8 mouse cellular contexts compared by ENCODE assay signal in the genomic region with DNA sequence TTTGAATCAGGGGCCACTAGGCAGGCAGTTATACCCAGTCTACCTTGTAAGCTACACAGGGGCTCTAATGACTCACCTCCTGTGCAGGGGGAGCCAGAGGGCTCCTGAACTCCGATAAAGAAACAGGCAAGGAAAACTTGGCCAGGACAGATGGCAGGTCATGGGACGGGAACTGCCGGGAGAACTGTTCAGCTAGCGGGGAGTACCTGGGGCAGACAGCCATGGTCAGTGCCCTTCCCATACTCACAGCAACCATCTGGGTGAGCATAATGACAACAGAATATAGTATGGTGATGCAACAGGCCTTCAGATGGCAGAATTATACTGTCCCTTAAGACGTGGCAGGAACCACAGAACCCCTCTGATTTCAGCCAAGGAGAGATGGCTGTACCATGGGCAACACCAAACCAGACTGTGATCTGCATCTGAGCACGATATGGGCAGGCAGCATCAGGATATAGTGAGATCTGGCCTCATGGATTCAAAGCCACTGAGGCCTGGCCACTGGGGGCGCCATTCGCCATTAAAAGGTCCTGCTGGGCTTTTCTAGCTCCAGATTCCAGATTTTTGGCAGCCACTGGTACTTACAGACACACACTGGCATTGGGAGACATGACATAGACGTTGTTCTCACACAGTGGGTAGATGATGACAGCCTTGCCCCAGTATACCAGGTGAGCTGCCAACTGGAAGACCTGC. TPM values are rescaled to one million over a fixed set of nuclear protein-coding genes. Genes with fewer than 3 reads are reported as not detected.
DNase-seq lines count a peak whose midpoint lies in the region; ATAC-seq and TF ChIP-seq lines count a peak whose summit lies in the region.

No protein-coding gene starts in this region.

- no peak for TF ChIP-seq POLR2A in kidney, adult 2 months (IDR thresholded peaks at IDR 0.05; ENCODE audit: low read depth, low read length)

- no peaks in the 10 kb centered on the region; the same call in 1 of the 2 replicates for H3K36me3 ChIP-seq in kidney, adult 2 months (ENCODE audit: control insufficient read depth, insufficient read depth, low read length)
- H3K36me3 ChIP-seq in kidney, embryonic 14.5 days (ENCODE audit: control insufficient read depth, insufficient read depth, low read length): peaks cover 57% of the 10 kb centered on the region
- peaks cover 99% of the 10 kb centered on the region for H3K36me3 ChIP-seq in G1E (replicated peaks)
- H3K36me3 ChIP-seq in liver, embryonic 12.5 days: peaks cover 99% of the 10 kb centered on the region
- H3K36me3 ChIP-seq in neural tube, embryonic 13.5 days: peaks cover 58% of the 10 kb centered on the region

- H3K27me3 ChIP-seq in kidney, adult 2 months (replicated peaks; ENCODE audit: control insufficient read depth, insufficient read depth, low read length): no peaks in the 10 kb centered on the region
- no peaks in the 10 kb centered on the region for H3K27me3 ChIP-seq in kidney, embryonic 14.5 days (ENCODE audit: control insufficient read depth, insufficient read depth, low read length)
- no peaks in the 10 kb centered on the region for H3K27me3 ChIP-seq in G1E (ENCODE audit: insufficient read depth, low read length)
- H3K27me3 ChIP-seq in liver, embryonic 12.5 days (replicated peaks): no peaks in the 10 kb centered on the region
- no peaks in the 10 kb centered on the region for H3K27me3 ChIP-seq in neural tube, embryonic 13.5 days

- no peak overlapping the region for H3K27ac ChIP-seq in kidney, adult 2 months (ENCODE audit: insufficient read depth, low read depth, low read length)
- no peak overlapping the region for H3K27ac ChIP-seq in kidney, embryonic 14.5 days (ENCODE audit: low read depth, low read length)
- H3K27ac ChIP-seq in liver, embryonic 12.5 days: peak overlapping the region; percentile 99
- peak overlapping the region; percentile 68 for H3K27ac ChIP-seq in neural tube, embryonic 13.5 days (replicated peaks)

- peaks cover 22% of the 10 kb centered on the region for H3K4me1 ChIP-seq in kidney, adult 2 months (ENCODE audit: control insufficient read depth, insufficient read depth, low read length)
- H3K4me1 ChIP-seq in kidney, embryonic 14.5 days (ENCODE audit: control insufficient read depth, insufficient read depth, low read length): no peaks in the 10 kb centered on the region
- peaks cover 20% of the 10 kb centered on the region; the same call in 1 of the 2 replicates for H3K4me1 ChIP-seq in G1E (ENCODE audit: insufficient read depth, low read depth, low read length)
- H3K4me1 ChIP-seq in liver, embryonic 12.5 days: peaks cover 45% of the 10 kb centered on the region
- H3K4me1 ChIP-seq in neural tube, embryonic 13.5 days (replicated peaks): peaks cover 35% of the 10 kb centered on the region

- no peak overlapping the region for H3K9ac ChIP-seq in kidney, embryonic 14.5 days (ENCODE audit: low read depth, low read length)
- no peak overlapping the region; the same call in 1 of the 2 replicates for H3K9ac ChIP-seq in liver, embryonic 12.5 days
- H3K9ac ChIP-seq in neural tube, embryonic 13.5 days: 0 out of 2 replicates have a peak overlapping the region, but pooled peaks have one; percentile 34

- H3K4me3 ChIP-seq in kidney, adult 2 months (ENCODE audit: insufficient read depth, low read depth, low read length): no peak overlapping the region
- H3K4me3 ChIP-seq in kidney, embryonic 14.5 days (ENCODE audit: low read length): no peak overlapping the region
- H3K4me3 ChIP-seq in G1E (ENCODE audit: low read depth, low read length): no peak overlapping the region
- no peak overlapping the region for H3K4me3 ChIP-seq in liver, embryonic 12.5 days
- H3K4me3 ChIP-seq in neural tube, embryonic 13.5 days: no peak overlapping the region

- ATAC-seq in kidney, embryonic 14.5 days (ENCODE audit: low FRiP score, low TSS enrichment): no peak
- no peak; the same call in 1 of the 2 replicates for ATAC-seq in G1E (ENCODE audit: extremely low read depth, insufficient number of reproducible peaks, low FRiP score, poor library complexity, severe bottlenecking)
- no peak for ATAC-seq in liver, embryonic 12.5 days
- no peak for ATAC-seq in neural tube, embryonic 13.5 days (ENCODE audit: low read depth)
- ATAC-seq in megakaryocyte, adult 5-6 weeks (ENCODE audit: poor library complexity, severe bottlenecking): no peak

- 48% methylated on average over 9 of the region's 9 CpGs for WGBS in kidney, adult 2 months
- 65% methylated on average over 9 of the region's 9 CpGs for WGBS in kidney, embryonic 14.5 days
- WGBS in liver, embryonic 12.5 days (ENCODE audit: insufficient replicate concordance): 61% methylated on average over 9 of the region's 9 CpGs
- WGBS in neural tube, embryonic 13.5 days: 57% methylated on average over 9 of the region's 9 CpGs

- peak; percentile 58 for TF ChIP-seq CTCF in kidney, adult 2 months (conservative IDR thresholded peaks at IDR 0.05; ENCODE audit: insufficient read depth, insufficient read length, low read depth, low read length)
- peak; percentile 46 for TF ChIP-seq CTCF in G1E (IDR thresholded peaks at IDR 0.05; ENCODE audit: low read depth, low read length)

- H3K4me2 ChIP-seq in kidney, embryonic 14.5 days (replicated peaks; ENCODE audit: low read depth, low read length): no peak overlapping the region
- H3K4me2 ChIP-seq in liver, embryonic 12.5 days: 0 out of 2 replicates have a peak overlapping the region, but pooled peaks have one; percentile 14
- H3K4me2 ChIP-seq in neural tube, embryonic 13.5 days: no peak overlapping the region

- H3K9me3 ChIP-seq in kidney, embryonic 14.5 days (ENCODE audit: control insufficient read depth, low read length): no peaks in the 10 kb centered on the region
- no peaks in the 10 kb centered on the region for H3K9me3 ChIP-seq in G1E (replicated peaks)
- no peaks in the 10 kb centered on the region for H3K9me3 ChIP-seq in liver, embryonic 12.5 days (replicated peaks)
- H3K9me3 ChIP-seq in neural tube, embryonic 13.5 days: no peaks in the 10 kb centered on the region

- DNase-seq in kidney, adult 2 months: peak; percentile 64
- no peak for DNase-seq in G1E (ENCODE audit: low spot score)
- DNase-seq in cerebellum, adult 8-10 months: peak; percentile 71
- peak; percentile 82 for DNase-seq in gastrocnemius, postnatal 10 days

RNA-seq across cellular contexts. Expression of a gene that starts 10.6 kb away (rescaled TPM):
- polyA plus RNA-seq in kidney, adult 2 months (2012; rRNA removed): 12.5 and 13.4 TPM in 2 replicates
- 35.6 and 39.8 TPM in 2 replicates for polyA plus RNA-seq in kidney, embryonic 14.5 days (2014; fragmentation: Nextera tagmentation; extraction: Ambion mirVana)
- total RNA-seq in G1E (2014; fragmentation: Nextera tagmentation) (13.7 and 22.0 TPM in 2 replicates), G1E (2017) (12.7 and 17.0 TPM in 2 replicates)
- polyA plus RNA-seq in G1E (2012): 13.4 and 14.2 TPM in 2 replicates
- total RNA-seq in gastrocnemius, postnatal 10 days (2021): 10 to 100 TPM; 11.2 to 14.3 TPM
- polyA plus RNA-seq in liver, embryonic 12.5 days (2016; fragmentation: Nextera tagmentation; extraction: Ambion mirVana): 25.7 and 27.2 TPM in 2 replicates
- polyA plus RNA-seq in neural tube, embryonic 13.5 days (2015; fragmentation: Nextera tagmentation; extraction: Ambion mirVana): 35.8 and 36.6 TPM in 2 replicates
- total RNA-seq in megakaryocyte, adult 5-6 weeks (2015): 9.8 and 12.1 TPM in 2 replicates
- total RNA-seq in megakaryocyte, adult 5-6 weeks (2017): 6.8 and 9.9 TPM in 2 replicates

RNA-seq across cellular contexts. Expression of a gene that starts 14.8 kb away (rescaled TPM):
- 81.7 and 110 TPM in 2 replicates for polyA plus RNA-seq in kidney, adult 2 months (2012; rRNA removed)
- polyA plus RNA-seq in kidney, embryonic 14.5 days (2014; fragmentation: Nextera tagmentation; extraction: Ambion mirVana): 28.0 and 39.5 TPM in 2 replicates
- total RNA-seq in G1E (2014; fragmentation: Nextera tagmentation): 0.19 and 0.30 TPM in 2 replicates
- 0.46 and 2.5 TPM in 2 replicates for total RNA-seq in G1E (2017)
- polyA plus RNA-seq in G1E (2012): 0.91 and 2.1 TPM in 2 replicates
- 10 to 100 TPM; 26.3 to 35.3 TPM for total RNA-seq in gastrocnemius, postnatal 10 days (2021)
- polyA plus RNA-seq in liver, embryonic 12.5 days (2016; fragmentation: Nextera tagmentation; extraction: Ambion mirVana): 12.0 and 14.1 TPM in 2 replicates
- polyA plus RNA-seq in neural tube, embryonic 13.5 days (2015; fragmentation: Nextera tagmentation; extraction: Ambion mirVana): 28.9 and 30.4 TPM in 2 replicates
- total RNA-seq in megakaryocyte, adult 5-6 weeks (2015): not detected in 2 replicates
- total RNA-seq in megakaryocyte, adult 5-6 weeks (2017): not detected in 2 replicates

RNA-seq across cellular contexts. Expression of a gene that starts 30.6 kb away (rescaled TPM):
- 71.9 and 95.7 TPM in 2 replicates for polyA plus RNA-seq in kidney, adult 2 months (2012; rRNA removed)
- polyA plus RNA-seq in kidney, embryonic 14.5 days (2014; fragmentation: Nextera tagmentation; extraction: Ambion mirVana): 27.5 and 45.5 TPM in 2 replicates
- 90.6 and 121 TPM in 2 replicates for total RNA-seq in G1E (2014; fragmentation: Nextera tagmentation)
- 26.3 and 27.0 TPM in 2 replicates for total RNA-seq in G1E (2017)
- 106 and 134 TPM in 2 replicates for polyA plus RNA-seq in G1E (2012)
- 10 to 100 TPM; 18.9 to 25.0 TPM for total RNA-seq in gastrocnemius, postnatal 10 days (2021)
- 34.6 and 39.1 TPM in 2 replicates for polyA plus RNA-seq in liver, embryonic 12.5 days (2016; fragmentation: Nextera tagmentation; extraction: Ambion mirVana)
- polyA plus RNA-seq in neural tube, embryonic 13.5 days (2015; fragmentation: Nextera tagmentation; extraction: Ambion mirVana): 39.8 and 42.8 TPM in 2 replicates
- total RNA-seq in megakaryocyte, adult 5-6 weeks (2015): 6.6 and 10.7 TPM in 2 replicates
- 9.5 and 11.9 TPM in 2 replicates for total RNA-seq in megakaryocyte, adult 5-6 weeks (2017)

RNA-seq across cellular contexts. Expression of a gene that starts 31.6 kb away (rescaled TPM):
- 16.1 and 19.5 TPM in 2 replicates for polyA plus RNA-seq in kidney, adult 2 months (2012; rRNA removed)
- 71.7 and 90.6 TPM in 2 replicates for polyA plus RNA-seq in kidney, embryonic 14.5 days (2014; fragmentation: Nextera tagmentation; extraction: Ambion mirVana)
- total RNA-seq in G1E (2014; fragmentation: Nextera tagmentation) (9.2 and 20.0 TPM in 2 replicates), G1E (2017) (62.5 and 68.7 TPM in 2 replicates)
- polyA plus RNA-seq in G1E (2012): 65.6 and 74.4 TPM in 2 replicates
- total RNA-seq in gastrocnemius, postnatal 10 days (2021): 1 to 10 TPM; 7.6 to 8.6 TPM
- polyA plus RNA-seq in liver, embryonic 12.5 days (2016; fragmentation: Nextera tagmentation; extraction: Ambion mirVana): 103 TPM in 2 replicates
- 45.7 and 46.8 TPM in 2 replicates for polyA plus RNA-seq in neural tube, embryonic 13.5 days (2015; fragmentation: Nextera tagmentation; extraction: Ambion mirVana)
- total RNA-seq in megakaryocyte, adult 5-6 weeks (2015): 38.9 and 42.8 TPM in 2 replicates
- 32.5 and 47.7 TPM in 2 replicates for total RNA-seq in megakaryocyte, adult 5-6 weeks (2017)

RNA-seq across cellular contexts. Expression of a gene that starts 36.8 kb away (rescaled TPM):
- polyA plus RNA-seq in kidney, adult 2 months (2012; rRNA removed): 0.05 and 0.58 TPM in 2 replicates
- not detected in 2 replicates for polyA plus RNA-seq in kidney, embryonic 14.5 days (2014; fragmentation: Nextera tagmentation; extraction: Ambion mirVana)
- total RNA-seq in G1E (2014; fragmentation: Nextera tagmentation): 2.3 and 4.6 TPM in 2 replicates
- total RNA-seq in G1E (2017): 5.7 and 6.9 TPM in 2 replicates
- polyA plus RNA-seq in G1E (2012): 2.6 and 4.0 TPM in 2 replicates
- total RNA-seq in gastrocnemius, postnatal 10 days (2021): not detected
- 0.22 and 0.30 TPM in 2 replicates for polyA plus RNA-seq in liver, embryonic 12.5 days (2016; fragmentation: Nextera tagmentation; extraction: Ambion mirVana)
- not detected in 2 replicates for polyA plus RNA-seq in neural tube, embryonic 13.5 days (2015; fragmentation: Nextera tagmentation; extraction: Ambion mirVana)
- not detected in 2 replicates for total RNA-seq in megakaryocyte, adult 5-6 weeks (2015)
- total RNA-seq in megakaryocyte, adult 5-6 weeks (2017): not detected in 2 replicates

Comparison
In these comparisons a context has a peak if more than half of its experiments do, and no peak if none do; other contexts are left out.
1. H3K27ac ChIP-seq: peak in liver, embryonic 12.5 days (single experiment) and neural tube, embryonic 13.5 days (single experiment); none in kidney, adult 2 months (single experiment) and kidney, embryonic 14.5 days (single experiment).